Mouse (Mus musculus) A20 (cell line): ENCODE measurements around the gene Ctr9.

Experiments used
- DNase-seq: peaks from one replicate; pipeline ENCODE4 v3.0.0-alpha.2; 2011; ENCODE audit warnings: low read depth, low spot score

Gene Ctr9

DNA sequence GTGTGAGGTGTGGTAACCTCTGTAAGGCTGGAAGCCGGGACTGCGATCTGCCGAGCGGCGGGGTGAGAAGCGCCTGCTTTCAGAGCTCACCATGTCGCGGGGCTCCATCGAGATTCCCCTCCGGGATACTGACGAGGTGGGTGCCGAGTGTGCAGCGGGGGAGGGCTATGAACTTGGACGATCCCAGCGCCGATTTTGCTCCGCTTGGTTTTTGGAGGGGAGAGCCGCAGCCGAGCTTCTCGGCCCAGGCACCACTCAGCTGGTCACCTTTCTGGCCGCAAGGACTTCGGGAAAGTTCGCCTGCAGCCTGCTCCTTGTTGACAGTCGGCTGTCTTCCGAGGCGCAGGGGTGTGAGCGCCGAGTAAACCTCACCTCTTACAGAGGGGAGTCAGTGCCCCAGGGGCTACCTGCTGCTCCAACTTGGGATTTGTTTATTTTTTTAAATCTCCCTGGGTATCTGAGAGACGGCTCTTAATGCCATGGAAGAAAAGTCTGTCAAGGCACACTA, 349 bp downstream of the Ctr9 start:
- DNase-seq = no peak

DNA sequence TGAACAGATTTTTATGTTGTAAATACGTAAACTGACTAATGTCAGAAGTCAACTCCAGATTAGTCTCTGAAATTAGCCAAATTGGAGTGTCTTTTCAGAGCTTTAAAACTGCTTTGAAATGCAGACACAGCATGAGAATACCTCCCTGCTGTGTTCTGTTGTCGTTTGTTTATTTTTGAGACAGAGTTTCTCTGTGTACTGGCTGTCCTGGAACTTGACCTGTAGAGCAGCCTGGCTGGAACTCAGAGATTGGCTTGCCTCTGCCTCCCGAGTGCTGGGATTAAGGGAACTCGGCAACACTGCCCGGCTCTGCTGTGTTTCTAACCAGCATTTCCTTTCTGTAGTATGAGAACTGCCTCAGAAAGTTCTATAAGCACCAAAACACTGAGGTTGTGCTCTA, 20.2 kb downstream of the Ctr9 start:
- DNase-seq = no peak

DNA sequence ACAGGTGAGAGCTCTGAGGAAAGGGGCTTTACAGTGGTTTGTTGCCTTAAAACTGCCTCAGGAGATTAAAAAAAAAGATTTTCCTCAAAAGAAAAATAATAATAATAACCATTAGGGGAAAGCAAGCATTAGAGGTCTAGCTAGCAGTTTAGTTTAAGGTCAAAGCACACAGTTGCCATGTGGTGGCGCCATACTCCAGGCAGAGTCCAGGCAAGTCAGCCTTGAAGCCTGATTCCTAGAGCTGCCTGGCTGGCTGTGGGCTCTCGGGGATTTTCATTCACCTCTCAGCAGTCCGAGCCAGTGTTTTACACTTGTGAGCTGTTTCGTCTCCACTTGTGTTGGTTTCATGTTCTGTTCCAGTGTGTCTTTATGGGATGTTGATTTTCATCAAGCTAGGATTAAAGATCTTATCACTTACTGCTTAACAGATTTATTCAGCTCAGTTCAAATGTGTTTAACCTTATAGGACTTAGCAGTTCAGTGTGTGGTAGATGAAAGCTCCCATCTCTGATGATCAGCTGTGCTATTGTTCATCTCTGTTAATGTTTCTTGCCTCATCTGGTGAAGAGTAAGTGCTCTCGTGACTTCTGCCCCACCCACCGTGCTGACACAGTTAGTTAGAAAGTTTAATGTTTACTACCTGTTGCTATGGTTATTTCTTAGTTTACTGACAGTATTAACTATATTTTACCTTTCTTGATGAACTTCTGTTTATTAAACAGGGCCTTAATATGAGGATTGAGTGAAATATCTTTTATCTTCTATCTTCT, 21.1 kb downstream of the Ctr9 start:
- peak; percentile 60 for DNase-seq

DNA sequence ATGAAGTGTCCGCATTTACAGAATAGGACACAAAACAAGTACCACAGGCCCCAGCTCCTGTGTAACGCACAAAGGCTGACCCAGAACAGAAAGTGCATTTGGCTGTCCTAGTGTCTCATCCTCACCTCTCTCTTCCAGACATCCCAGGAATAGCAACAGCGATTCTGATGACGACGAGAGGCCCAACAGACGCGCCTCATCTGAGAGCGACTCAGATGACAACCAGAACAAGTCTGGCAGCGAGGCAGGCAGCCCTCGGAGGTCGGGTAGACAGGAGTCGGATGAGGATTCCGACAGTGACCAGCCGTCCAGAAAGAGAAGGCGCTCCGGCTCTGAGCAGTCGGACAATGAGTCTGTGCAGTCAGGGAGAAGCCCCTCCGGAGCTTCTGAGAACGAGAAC, 26.5 kb downstream of the Ctr9 start:
- DNase-seq = no peak

DNA sequence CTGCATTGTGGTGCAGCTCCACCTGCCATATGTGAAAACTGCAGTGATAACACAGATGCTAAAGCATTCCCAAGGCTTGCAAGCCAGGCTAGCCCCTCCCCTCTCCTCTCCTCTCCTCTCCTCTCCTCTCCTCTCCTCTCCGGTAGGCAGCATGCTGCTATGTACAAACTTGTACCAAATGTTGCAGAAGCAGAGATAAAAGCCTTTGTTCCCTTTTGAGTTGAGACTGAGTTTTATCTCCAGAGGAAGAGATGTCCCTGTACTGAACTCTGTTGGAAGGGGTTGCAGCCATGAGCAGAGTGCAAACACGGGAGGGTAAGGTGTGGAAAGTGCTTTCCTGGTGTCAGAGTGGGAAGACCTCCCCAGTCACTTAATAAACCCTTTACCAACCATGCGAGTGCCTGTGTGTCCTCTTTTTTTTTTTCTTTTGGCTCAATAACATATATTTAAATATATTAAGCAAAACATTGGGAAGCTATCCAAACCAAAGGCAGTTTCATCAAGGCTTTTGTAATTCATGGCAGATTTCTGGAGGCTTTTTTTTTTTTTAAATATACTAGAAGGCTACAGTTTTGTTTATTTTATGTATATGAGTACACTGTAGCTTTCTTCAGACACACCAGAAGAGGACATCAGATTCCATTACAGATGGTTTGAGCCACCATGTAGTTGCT, 27.4 kb downstream of the Ctr9 start:
- DNase-seq = no peak

DNA sequence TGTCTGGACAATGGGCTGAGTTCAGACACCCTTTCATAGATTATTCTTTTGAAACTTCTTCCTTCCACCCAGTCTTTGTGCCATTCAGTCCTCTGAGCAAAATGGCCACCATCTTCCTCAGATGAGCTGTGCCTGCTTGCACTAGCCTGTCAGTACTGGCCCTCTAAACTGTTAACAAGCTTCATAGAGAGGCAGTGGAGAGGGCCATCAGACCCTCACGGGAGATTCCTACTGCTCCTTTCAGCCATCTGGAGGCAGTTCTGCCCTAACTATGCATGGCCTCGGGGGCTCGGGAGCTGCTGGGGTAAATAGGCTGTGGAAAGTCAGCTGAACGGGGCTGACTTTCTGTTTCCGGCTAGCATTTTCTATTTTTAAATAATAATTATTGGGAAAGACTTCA, 30.8 kb downstream of the Ctr9 start:
- DNase-seq = no peak

DNA sequence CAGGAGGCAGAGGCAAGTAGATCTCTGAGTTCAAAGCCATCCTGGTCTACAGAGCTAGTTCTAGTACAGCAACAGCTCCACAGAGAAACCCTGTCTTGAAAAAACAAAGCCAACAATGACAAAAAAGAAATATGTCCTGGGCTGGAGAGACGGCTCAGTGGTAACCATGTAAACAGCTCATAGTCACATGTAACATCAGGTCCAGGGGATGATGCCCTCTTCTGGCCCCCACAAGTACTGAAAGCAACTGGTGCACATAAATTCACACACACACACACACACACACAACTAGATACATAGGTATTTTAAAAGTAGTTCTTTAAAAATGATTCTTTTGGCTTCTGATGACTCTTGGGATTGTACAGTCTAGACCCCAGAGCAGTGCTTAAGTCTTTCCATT, 34.2 kb downstream of the Ctr9 start:
- DNase-seq = no peak

DNA sequence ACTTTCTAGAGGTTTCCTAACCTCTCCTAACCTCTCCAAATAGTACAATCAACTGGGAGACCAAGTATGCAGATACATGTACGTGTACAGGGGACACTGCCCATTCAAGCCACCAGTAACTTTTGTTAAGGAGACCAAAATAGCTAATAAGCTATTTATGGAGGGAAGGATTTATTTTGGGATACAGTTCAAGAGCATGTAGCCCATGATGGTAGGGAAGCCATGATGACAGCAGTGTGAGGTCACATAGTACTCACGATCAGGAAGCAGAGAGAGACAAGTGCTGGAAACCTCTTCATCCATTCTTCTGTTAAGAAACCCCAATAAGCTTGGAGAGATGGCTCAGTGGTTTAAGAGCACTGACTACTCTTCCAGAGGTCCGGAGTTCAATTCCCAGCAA, 39.4 kb downstream of the Ctr9 start:
- DNase-seq = no peak

DNA sequence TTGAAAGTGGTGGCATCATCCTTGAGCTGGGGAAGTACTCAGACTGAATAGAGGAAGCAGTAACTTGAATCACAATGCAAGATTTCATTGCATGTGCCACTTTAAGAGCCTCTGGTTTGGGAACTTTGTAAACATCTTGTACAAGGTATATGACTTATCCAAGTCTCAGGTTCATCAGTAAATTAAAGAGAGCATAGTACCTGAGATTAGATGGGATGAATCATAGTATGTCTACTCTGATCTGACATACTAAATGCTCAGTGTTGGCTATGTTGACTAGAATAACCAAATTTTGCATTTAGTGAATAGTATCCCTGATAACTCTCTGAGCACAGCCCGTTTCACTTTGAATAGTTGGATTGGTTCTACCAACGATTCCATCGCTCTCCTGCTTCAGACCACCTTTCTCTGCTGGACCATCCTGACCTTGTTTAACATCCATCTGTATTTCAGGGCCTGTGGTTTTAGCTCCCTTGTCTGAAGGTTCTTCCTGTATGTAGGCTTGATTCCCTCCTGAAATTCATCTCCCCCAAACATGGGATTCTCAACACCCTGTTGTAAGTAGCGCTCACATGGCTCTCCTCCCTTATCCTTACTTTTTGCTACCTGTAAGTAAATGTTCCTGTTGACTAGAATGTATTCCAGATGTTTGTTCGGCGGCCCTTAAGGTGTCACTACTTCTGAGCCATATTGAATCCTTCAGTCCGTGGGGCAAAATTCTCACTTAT, 40.9 kb downstream of the Ctr9 start:
- DNase-seq = peak; percentile 32

DNA sequence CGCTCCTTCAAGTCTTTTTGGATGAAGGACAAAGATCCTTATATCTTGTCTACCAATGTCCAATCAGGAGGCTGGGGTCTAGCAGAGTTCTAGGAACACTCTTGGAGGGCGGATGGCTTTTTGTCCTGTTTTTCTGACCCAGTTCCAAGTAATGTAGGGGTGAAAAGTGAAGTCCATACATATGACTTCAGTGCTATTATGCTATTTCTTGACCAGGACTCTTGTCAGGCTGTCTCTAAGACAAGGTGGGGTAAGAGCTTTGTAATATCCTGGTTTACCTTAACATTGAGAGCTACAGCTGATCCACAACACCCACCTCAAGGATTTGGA, 41.4 kb downstream of the Ctr9 start:
- DNase-seq = no peak

DNA sequence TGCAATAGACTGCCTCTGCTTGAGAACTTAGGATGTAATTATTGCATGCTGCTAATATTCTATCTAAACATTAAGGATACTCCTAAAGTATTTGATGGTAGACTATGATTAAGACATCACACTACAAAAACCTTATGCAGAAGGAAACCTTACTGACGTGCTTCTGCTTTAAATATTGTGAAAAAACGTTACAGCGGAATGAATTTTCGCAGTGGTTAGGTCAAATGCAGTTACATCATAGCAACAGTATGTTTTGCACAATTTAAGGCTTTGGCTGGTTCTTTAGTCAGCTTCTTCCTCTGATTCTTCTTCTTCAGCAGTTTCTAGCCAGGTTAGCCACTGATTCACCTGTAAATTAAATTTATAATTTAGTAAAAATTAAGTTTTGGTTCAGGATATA, 43.7 kb downstream of the Ctr9 start:
- no peak for DNase-seq

DNA sequence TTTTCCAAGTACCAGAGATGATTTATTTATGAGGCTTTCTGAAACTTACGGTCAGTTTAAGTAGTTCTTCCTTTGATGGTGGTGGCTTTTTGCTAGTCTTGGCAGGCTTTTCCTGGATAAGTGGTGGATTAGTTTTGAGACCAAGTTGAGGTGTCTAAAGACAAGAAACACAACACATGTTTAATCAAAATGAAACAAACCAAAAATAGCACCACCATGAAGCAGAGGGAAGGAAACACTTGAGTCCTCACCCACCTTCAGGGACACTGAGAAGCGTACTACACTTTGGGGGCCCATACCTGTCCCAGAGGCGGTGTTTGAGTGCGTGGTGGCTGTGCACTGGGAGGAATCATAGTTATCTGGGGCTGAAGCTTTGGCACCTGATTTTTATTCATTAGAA, 46.5 kb downstream of the Ctr9 start:
- DNase-seq = no peak

DNA sequence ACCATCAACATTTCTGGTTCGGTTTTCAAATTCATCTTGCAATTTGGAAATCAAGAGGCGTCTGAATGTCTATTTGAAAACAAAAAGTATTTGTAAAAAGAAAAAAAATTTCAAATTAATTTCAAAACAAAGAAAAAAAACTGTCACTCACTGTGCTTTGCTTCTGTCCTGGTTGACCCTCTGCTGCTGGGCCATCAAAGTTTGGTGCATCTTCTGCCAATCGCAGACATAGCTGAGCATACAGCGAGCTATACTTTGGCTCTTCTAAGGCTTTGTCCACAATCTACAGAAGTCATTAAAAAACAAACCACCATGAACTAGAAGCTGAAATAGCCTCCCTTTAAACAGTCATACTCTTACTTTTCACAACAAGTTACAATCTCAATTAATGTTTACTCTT, 49.5 kb downstream of the Ctr9 start:
- no peak for DNase-seq

DNA sequence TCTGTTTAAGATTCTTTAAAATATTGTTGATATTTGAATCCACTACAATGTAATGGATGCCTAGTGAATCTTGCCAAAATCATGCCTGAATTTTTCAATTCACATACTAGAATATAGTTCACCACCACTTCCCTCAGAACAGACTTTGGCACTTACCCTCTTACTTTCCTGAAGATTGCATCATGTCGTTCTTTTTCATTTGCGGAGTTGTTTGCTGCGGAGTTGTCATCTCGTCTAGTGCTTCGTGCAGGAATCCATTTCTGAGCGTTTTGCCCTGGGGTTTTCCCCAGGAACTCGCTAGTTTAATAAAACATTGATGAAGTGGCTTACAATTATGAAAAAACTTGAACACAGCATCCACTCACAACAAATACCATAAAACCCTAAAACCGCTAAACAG, 51.3 kb downstream of the Ctr9 start:
- no peak for DNase-seq

DNA sequence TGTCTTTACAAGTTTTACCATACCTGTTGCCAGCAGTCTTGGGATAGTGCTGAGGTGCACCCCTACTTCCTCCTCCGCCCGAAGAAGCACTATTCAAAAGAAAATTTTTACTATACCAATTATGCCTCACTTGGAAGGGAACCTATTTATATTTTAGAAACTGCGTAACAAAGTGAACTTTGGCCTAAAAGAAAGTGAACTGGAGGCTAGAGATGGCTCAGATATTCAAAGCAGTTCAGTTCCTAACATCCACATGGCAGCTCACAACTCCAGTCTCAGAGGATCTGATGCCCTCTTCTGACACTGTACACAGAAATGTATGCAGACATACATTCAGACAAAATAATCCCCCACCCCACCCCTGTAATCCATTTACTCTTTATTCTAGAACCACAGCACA, 52.1 kb downstream of the Ctr9 start:
- no peak for DNase-seq

DNA sequence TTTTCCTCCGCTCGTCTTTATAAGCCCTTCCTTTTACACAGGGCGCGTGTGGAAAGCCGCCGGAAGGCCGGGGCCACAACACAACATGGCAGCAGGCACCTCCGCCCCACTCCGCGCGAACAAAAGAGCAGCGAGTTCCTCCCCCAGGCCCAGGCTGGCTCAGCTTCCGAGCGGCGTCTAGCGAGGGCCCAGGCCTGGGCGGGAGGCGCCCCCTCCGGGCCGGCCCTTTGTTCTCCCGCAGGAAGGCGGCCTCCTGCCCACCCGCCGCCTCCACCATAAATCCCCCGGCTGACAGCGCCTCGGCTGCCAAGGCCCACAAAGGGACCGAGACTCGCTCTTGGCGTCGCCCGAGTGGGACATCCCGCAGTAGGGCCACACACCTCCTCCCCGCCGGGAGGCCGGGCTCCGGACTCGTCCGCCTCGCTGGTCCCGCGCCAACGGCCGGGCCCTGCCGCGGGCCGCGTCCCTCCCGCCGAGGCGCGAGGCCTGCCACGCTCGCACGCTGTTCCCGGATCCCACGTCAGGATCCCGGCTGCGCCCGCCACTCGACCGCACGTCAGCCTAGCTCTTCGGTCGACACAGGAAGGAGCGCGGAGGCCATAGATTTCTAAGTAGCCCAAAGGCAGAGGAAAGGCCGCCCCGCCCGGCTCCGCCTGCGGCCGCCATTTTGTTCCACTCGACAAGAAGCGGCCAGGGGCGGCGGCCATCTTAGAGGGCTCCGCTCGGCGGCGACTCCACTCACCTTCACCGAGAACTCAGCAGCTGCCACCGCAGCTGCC, 53.5 kb downstream of the Ctr9 start:
- peak; percentile 69 for DNase-seq

DNA sequence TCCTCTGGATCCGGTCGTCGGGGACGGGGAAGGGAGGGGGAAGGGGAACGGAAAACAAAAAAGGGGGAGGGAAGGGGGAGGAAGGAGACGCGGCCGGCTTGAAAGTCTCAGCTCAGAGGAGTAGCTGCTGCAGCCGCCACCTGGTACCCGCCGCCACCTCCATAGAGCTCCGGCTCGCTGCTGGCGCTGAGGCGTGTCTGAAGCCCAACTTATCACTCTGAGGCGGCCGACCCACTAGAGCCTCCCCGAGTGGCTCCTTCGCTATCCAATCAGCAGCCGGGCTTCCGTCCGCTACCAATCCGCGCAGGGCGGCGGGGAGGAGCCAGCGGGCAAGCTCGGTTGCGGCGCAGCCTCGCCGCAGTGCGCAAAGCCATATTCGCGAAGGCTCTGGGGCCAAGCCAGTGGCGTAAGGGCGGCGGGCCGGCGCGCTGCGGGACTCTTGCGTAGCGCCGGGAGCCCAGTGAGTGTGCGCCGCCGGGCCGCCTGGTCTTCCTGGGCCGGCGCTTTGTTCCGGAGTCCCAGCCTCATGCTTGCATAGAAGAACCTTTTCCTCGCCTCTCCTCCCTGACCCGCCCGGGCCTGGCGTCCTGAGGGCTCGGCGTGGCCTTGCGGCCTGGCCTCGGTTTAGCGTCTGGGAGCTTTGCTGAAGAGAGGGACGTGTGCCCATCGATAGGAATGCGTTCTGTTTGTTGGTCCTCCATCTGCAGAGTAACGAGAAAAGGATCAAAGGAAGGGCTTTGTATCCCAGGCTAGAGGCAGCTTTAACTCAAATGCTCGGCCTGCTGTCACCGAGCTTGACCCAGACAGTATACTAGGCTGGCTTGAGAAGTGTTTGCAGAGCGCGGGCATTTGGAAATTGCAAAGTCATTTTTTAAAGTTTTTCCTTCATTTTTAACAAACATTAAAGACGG, 54.3 kb downstream of the Ctr9 start, which contains the start of gene Eif4g2:
Gene Eif4g2 (minus strand): TSS at position 209 of the 911 bp plus-strand sequence.
- DNase-seq = peak; percentile 99

DNA sequence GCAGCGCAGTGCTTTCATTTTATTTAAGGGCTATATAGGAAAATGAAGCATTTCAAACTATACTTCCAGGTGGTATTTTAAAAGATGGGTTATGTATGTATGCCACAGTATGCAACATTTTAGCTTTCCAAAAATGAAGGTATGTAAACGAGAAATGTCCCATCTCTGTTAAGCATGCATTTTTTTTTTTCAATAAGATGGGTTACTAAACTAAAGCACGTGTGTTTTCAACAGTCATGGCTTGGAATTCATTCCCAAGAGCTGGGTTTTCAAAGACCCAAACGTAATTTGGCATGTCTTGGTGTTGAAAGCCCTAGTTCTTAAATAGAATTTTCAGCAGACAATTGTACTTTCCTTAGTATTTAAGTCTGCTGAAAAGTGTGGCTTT, 55.0 kb downstream of the Ctr9 start:
- no peak for DNase-seq

DNA sequence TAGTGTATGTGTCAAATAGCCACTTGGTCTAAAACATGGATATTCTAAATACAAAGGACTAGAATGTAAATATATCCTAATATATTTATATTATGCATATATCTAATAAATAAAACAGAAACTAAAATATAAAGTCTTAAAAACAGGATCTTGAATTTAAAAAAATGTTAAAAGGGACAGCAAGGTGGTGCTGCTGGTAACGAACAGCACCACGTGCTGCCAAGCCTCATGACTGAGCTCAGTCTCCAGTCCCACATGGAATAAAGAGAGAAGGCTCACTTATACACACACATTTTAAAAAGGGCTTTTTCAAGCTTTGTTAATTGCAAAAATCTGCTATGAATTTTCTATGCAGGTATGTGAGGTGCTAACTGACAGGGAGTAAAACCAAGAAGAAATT, 55.7 kb downstream of the Ctr9 start:
- DNase-seq = peak; percentile 43

DNA sequence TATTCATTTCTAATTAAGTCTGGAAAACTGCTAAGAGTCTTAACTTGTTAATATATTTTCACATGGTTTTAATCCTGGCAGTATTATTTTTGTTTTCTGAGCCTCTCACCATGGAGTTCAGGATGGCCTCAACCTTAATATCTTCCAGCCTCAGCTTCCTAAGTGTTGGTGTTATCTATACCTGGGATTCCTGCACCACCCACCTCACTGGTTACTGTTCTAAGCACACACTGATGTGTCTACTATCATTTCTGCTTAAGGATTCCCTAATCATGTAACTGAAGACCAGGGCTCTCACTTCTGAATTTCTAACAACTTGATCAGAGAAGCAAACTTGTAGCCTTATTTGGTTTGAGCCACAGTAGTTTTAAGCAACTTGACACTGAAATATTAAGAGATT, 56.4 kb downstream of the Ctr9 start:
- DNase-seq = no peak

DNA sequence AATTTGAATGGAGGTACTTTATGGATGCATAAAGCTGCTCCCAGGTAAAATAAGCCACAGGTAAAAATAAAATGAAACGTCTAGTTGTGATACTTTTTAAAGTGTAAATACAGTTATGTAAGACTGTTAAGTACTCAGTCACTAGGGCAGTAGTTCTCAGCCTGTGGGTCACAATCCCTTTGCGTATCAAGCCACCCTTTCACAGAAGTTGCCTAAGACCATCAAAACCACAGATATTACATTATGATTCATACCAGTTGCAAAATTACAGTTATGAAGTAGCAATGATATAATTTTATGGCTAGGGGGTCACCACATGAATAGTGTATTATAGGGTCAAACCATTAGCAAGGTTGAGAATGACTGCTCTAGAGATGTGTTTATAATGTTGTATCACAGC, 66.4 kb downstream of the Ctr9 start:
- no peak for DNase-seq
